Mouse (Mus musculus) WW6 (cell line): ENCODE measurements at regions not wholly inside any gene's neighbourhood (a gene's known extent, or its start where the extent isn't known, plus 50 kb on each side); places are given as distances from the start of the nearest gene placed in this dataset.

Experiments
- DNase-seq: peaks from one replicate; pipeline ENCODE4 v3.0.0-alpha.2; 2013; ENCODE audit warnings: low read depth, low spot score

DNA sequence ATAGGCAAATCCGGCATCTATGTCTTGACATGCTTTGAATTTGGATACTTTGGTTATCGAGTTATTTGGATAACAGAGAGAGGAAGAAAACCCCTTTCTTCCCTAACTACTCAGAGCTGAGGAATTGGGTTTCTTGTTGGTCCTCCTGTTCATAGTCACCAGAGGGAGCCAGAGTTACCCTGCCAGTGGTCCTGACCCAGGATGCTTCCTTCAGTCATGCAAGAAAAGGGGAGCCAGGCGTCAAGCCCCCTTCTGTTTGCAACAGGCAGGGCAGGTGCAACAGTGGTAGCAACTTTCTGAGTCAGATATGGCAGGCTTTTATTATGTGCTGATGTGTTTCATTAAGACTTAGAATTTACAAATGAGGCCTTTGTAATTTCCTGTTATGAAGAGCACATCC lies 101.4 kb upstream of the B430305J03Rik start:
- peak; percentile 26 for DNase-seq

DNA sequence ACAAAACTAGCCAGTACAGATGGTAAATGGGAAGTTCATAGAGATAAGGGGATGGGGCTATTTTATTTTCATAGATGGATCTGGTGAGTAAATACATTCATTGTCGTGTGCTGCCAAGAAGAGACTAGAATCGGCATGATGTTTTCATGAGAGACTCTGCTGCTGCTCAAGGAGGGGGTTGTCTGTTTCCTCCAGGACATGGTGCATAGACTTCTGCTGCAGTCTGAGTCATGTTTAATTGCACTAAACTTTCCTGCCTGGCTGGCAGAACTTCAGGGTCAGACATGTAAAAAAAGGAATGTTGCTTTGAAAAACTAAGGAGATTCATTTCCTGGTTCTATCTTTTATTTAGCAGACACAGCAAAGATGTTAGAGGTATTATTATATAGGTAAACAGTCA lies 100.9 kb upstream of the B430305J03Rik start:
- DNase-seq, result no peak

DNA sequence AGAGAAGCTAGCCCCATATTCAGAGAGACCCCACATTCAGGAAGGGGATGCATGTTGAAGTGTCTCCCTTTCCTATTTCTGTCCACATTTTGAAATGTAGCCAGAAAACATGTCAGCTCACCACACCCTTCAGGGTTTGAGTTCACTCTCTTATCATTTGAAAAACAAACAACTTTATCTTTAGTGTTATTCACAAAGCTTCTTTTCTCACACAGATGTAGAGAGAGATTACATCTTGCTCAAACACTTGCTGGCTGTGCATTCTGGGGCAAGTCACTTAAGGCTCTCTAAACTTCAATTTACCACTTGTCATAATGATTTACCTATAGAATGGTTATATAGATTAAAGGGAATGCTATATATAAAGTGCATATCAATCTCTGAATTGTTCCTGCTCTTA lies 94.3 kb upstream of the B430305J03Rik start:
- DNase-seq, result no peak

DNA sequence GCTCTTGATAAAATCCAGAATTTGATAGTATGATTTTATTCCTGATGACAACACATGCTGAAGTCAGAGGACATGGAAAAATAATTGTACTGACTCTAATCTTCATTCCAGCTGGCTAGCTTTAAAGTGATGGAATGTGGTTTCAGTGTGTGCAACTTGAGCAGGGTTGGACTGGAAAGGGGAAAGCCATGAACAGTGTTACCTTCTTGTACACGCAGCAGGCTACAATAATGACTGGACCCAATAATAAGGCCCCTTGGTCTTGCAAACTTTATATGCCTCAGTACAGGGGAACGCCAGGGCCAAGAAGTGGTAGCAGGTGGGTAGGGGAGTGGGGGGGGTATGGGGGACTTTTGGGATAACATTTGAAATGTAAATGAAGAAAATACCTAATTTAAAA lies 90.8 kb upstream of the B430305J03Rik start:
- no peak for DNase-seq

DNA sequence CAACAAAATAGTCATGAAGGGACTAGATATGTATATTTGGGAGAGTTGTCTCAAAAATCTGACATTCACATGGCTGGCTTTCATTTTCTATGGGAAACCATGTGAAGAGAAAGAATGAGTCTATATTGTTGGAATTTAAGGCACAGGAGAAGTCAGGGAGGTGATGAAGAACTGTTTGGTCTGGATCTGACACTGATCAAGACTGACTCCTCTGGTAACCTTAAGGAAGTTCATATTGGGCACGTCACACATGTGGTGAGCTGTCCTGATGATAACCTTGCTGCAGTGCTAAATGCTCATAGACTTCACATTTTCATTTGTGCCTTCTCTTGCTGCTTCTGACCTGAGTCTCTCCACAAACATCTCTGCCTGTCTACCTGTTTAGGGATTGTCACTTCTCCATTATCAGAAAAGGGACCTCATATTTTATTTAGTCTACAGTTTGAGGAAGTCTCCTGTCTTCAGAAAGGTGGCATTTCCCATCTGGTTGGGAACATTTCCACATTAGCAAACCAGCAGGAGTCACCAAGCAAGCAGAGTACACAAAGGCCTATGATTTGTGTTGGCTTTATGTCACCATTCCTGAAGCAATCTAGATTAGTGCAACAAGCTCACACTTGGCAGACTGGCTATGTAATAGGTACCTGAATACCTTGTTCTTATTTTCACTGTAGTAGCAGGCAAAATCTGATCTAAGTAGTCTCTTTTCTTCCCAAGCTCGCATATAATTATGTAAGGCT lies 76.4 kb upstream of the B430305J03Rik start:
- DNase-seq, result no peak

DNA sequence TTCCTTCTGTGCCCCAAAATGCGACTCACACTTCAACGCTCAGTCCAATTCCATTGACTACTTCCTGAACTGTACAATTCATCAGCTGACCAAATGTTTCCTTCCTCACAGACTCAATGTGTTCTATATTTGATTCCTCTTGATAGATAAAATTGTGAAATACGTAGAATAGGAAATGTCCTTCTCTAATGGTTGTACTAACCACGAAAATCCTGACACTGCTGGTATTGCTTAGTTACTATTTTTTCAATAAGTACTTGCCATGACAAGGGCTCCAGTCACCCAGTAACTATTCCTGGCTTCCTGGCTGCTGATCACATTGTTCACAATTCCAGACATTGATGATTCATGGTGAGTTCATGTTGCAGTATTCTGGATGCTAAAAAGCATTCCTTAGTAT lies 75.7 kb upstream of the B430305J03Rik start:
- no peak for DNase-seq

DNA sequence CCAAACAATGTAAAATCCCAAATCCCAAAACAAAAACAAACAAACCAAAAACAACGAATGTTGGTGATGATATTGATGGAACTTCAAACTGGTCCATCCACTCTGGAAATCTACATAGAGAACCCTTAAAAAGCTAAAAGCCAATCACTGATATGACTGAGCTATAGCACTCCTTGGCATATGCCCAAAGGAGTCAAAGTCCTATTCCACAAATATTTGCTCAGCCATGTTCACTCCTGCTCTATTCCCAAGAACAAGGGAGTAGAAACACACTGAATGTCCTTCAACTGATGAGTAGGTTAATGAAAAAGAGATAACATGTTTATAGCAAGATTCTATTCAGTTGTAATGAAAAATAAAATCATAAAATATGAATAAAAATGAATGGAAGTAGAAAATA lies 63.0 kb upstream of the B430305J03Rik start:
- no peak for DNase-seq

DNA sequence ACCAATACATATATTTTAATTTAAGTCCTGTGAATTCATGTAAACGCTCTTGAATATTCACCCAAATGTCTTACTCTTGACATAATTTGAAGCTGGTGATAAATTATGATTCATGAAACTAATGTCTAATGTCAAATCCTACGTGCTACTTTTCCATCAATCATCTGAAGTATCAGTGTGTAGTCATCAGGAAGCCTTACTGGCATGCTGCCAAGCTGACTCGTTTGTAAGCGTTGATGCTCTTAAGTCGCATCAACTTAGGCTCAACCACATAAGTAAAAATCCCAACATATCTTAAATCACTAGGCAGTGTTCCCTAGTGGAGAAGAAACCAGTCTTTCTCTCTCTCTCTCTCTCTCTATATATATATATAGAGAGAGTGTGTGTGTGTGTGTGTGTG lies 58.2 kb upstream of the B430305J03Rik start:
- DNase-seq, result no peak

DNA sequence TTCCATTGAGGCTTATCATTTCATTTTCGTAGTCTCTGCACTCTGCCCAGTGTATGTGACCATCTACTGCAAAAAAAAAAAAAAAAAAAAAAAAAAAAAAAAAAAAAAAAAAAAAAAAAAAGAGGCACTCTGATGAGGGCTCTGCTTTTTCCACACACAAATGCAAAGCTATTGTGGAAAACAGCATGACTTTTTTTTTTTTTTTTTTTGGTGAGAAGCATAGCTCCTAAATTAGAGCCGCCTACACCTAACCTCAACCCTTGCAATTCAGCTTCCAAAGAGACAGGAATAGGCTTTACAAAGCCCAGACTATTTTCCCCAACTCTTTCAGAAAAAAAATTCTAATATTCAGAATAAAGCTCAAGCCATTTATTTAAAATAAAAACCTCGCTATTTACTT lies 54.0 kb upstream of the B430305J03Rik start:
- no peak for DNase-seq

DNA sequence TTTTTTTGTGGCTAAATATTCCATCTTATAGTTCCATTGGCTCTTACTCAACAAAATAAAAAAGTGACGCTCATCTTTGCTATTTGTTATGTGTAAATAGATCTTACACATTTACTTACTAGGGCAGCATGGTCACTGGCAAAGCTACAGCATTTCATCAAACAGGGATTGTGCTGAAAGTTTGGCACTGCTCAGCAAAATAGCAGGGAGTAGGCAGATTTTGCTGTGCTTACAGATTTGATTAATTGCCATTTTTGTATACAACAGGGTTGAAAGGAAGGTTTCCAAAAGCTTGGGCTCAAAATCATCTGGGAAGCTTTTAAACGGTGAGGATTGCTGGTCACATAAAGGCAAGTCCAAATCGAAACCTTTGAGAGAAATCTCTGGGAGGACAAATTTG lies 52.3 kb upstream of the B430305J03Rik start:
- no peak for DNase-seq
